ENCODE assay signal across 21 mouse cellular contexts in genomic region chr7:57363812-57364211, GRCm38 (mm10). TPM values are rescaled to one million over a fixed set of nuclear protein-coding genes. Genes with fewer than 3 reads are reported as not detected.
"Had no signal": no experiment of that assay in that cellular context is flagged by ENCODE, and none has a peak within 500 bp of the region (broad histone marks: within the 10 kb centered on the region; RNA-seq: fewer than 3 reads in every experiment).

No protein-coding gene starts in this region.

- H3K9me3 ChIP-seq: intestine, embryonic 15.5 days; limb, embryonic 12.5 days; limb, embryonic 15.5 days; lung, embryonic 15.5 days; stomach, embryonic 15.5 days had no signal

- H3K4me2 ChIP-seq: intestine, embryonic 15.5 days; limb, embryonic 12.5 days; limb, embryonic 15.5 days; liver, embryonic 11.5 days; lung, embryonic 15.5 days; midbrain, embryonic 11.5 days; stomach, embryonic 15.5 days had no signal

- ATAC-seq: intestine, embryonic 15.5 days; liver, postnatal 0 days had no signal

- DNase-seq: kidney, adult 18-20 months; layer of hippocampus, adult 9-11 months; left cerebral cortex, postnatal 4 days; liver, postnatal 0 days; lung, postnatal 10 days; lung, postnatal 4 days; midbrain, embryonic 14.5 days; thymus, adult 18-20 months; thymus, postnatal 36 days had no signal

- H3K4me3 ChIP-seq: intestine, embryonic 15.5 days; layer of hippocampus, adult 2 months; left cerebral cortex, adult 2 months; limb, embryonic 12.5 days; limb, embryonic 15.5 days; lung, embryonic 15.5 days; stomach, embryonic 15.5 days had no signal

- H3K36me3 ChIP-seq: intestine, embryonic 15.5 days; limb, embryonic 12.5 days; limb, embryonic 15.5 days; lung, embryonic 15.5 days; stomach, embryonic 15.5 days had no signal

- H3K9ac ChIP-seq: intestine, embryonic 15.5 days; limb, embryonic 12.5 days; limb, embryonic 15.5 days; liver, embryonic 14.5 days; liver, postnatal 0 days; lung, embryonic 15.5 days; stomach, embryonic 15.5 days had no signal

- H3K27me3 ChIP-seq: intestine, embryonic 15.5 days; limb, embryonic 12.5 days; limb, embryonic 15.5 days; lung, embryonic 15.5 days; stomach, embryonic 15.5 days had no signal

- H3K27ac ChIP-seq: intestine, embryonic 15.5 days; layer of hippocampus, adult 2 months; left cerebral cortex, adult 2 months; limb, embryonic 12.5 days; limb, embryonic 15.5 days; liver, embryonic 14.5 days; lung, embryonic 15.5 days; stomach, embryonic 15.5 days had no signal

- H3K4me1 ChIP-seq: intestine, embryonic 15.5 days; limb, embryonic 12.5 days; limb, embryonic 15.5 days; lung, embryonic 15.5 days; stomach, embryonic 15.5 days had no signal

RNA-seq across cellular contexts. Expression of gene Gabrg3, which starts 23.2 kb away (rescaled TPM):
- total RNA-seq: megakaryocyte progenitor cell, adult 5-6 weeks; megakaryocyte-erythroid progenitor cell, adult 5-6 weeks had no signal
- polyA plus RNA-seq: liver, postnatal 0 days had no signal

RNA-seq across cellular contexts. Expression of gene Gabrb3, which starts 55.7 kb away (rescaled TPM):
- total RNA-seq: megakaryocyte progenitor cell, adult 5-6 weeks; megakaryocyte-erythroid progenitor cell, adult 5-6 weeks had no signal
- polyA plus RNA-seq: liver, postnatal 0 days had no signal
